Mouse (Mus musculus) mesoderm, embryonic 11.5 days (tissue): ENCODE measurements at regions not wholly inside any gene's neighbourhood (a gene's known extent, or its start where the extent isn't known, plus 50 kb on each side); places are given as distances from the start of the nearest gene placed in this dataset.

Experiments used
- DNase-seq: peaks from one replicate; pipeline ENCODE4 v3.0.0-alpha.2; 2012; ENCODE audit warnings: low read depth, low spot score

DNA sequence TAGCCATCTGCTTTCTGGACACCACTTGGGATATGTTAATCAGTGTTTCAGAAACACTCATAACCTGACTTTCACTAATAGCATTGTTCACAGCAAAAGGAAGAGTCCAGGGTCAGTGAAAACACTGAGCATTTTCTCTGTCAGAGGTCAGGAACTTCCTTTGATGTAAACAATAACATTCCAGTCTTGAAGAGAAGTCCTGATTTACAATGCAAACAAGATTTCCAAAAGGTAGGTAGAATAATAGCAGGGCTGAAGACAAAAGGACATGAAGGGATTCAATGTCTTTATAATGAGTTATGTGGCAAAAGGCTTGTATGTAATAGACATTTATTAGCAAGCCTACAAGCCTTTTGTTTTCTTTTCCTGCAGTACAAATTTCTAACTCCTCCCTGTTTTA lies 549.5 kb upstream of the Mageb16 start:
- peak; percentile 8 for DNase-seq
